Comparison of ENCODE assay signal across 12 mouse cellular contexts in genomic region chr10:79502830-79503644, GRCm38 (mm10). TPM values are rescaled to one million over a fixed set of nuclear protein-coding genes. Genes with fewer than 3 reads are reported as not detected.
DNase-seq lines count a peak whose midpoint lies in the region; ATAC-seq and TF ChIP-seq lines count a peak whose summit lies in the region.
"Had no signal": no experiment of that assay in that cellular context is flagged by ENCODE, and none has a peak within 500 bp of the region (broad histone marks: within the 10 kb centered on the region; RNA-seq: fewer than 3 reads in every experiment).

No protein-coding gene starts in this region.

- H3K9ac ChIP-seq in forebrain, embryonic 14.5 days (ENCODE audit: low read length): no peak overlapping the region
- H3K9ac ChIP-seq in forebrain, embryonic 15.5 days (replicated peaks): no peak overlapping the region
- H3K9ac ChIP-seq in lung, postnatal 0 days (replicated peaks; ENCODE audit: low read depth): no peak overlapping the region

- H3K4me3 ChIP-seq in forebrain, embryonic 14.5 days (ENCODE audit: low read depth, low read length): no peak overlapping the region
- H3K4me3 ChIP-seq in forebrain, embryonic 15.5 days: no peak overlapping the region
- H3K4me3 ChIP-seq in lung, postnatal 0 days (ENCODE audit: low read depth, low read length): no peak overlapping the region

- peak; percentile 28 for TF ChIP-seq CTCF in lung, postnatal 0 days (IDR thresholded peaks at IDR 0.05)

- no peak overlapping the region for H3K27ac ChIP-seq in forebrain, embryonic 14.5 days (ENCODE audit: low read depth, low read length)
- no peak overlapping the region for H3K27ac ChIP-seq in forebrain, embryonic 15.5 days (replicated peaks)
- no peak overlapping the region for H3K27ac ChIP-seq in lung, postnatal 0 days (ENCODE audit: low read length)

- H3K36me3 ChIP-seq in forebrain, embryonic 14.5 days (ENCODE audit: control insufficient read depth, insufficient read depth, low read length): no peaks in the 10 kb centered on the region
- H3K36me3 ChIP-seq in forebrain, embryonic 15.5 days: no peaks in the 10 kb centered on the region
- H3K36me3 ChIP-seq in lung, postnatal 0 days (ENCODE audit: insufficient read depth, low read length): no peaks in the 10 kb centered on the region
- no peaks in the 10 kb centered on the region for H3K36me3 ChIP-seq in splenic B cell, adult 2 months (ENCODE audit: control insufficient read depth, insufficient read depth, low read length, poor library complexity, severe bottlenecking)

- no peak for TF ChIP-seq EP300 in lung, postnatal 0 days (IDR thresholded peaks at IDR 0.05)

- no peak for ATAC-seq in forebrain, embryonic 14.5 days
- no peak for ATAC-seq in forebrain, embryonic 15.5 days (replicated peaks)
- ATAC-seq in lung, postnatal 0 days: no peak

- DNase-seq in forebrain, embryonic 14.5 days (ENCODE audit: low spot score): peak; percentile 7
- no peak for DNase-seq in lung, postnatal 0 days (ENCODE audit: low spot score)
- DNase-seq in lung, postnatal 25 days (ENCODE audit: low spot score): no peak
- peak; percentile 8 for DNase-seq in embryo, embryonic 9.5 days (ENCODE audit: extremely low spot score)
- peak; percentile 47 for DNase-seq in splenic B cell, adult 2 months (ENCODE audit: low read depth, low spot score)
- DNase-seq in thymus, postnatal 14 days: no peak
- DNase-seq in heart, postnatal 4 days: no peak
- DNase-seq: adrenal gland, postnatal 25 days; cerebellum, postnatal 36 days; heart, postnatal 10 days had no signal

- H3K4me1 ChIP-seq in forebrain, embryonic 14.5 days (ENCODE audit: control insufficient read depth, insufficient read depth, low read length): no peaks in the 10 kb centered on the region
- no peaks in the 10 kb centered on the region for H3K4me1 ChIP-seq in forebrain, embryonic 15.5 days
- no peaks in the 10 kb centered on the region for H3K4me1 ChIP-seq in lung, postnatal 0 days (ENCODE audit: insufficient read depth, low read depth, low read length)

- no peaks in the 10 kb centered on the region for H3K27me3 ChIP-seq in forebrain, embryonic 14.5 days (replicated peaks; ENCODE audit: control insufficient read depth, insufficient read depth, low read length)
- H3K27me3 ChIP-seq in forebrain, embryonic 15.5 days: no peaks in the 10 kb centered on the region
- no peaks in the 10 kb centered on the region for H3K27me3 ChIP-seq in lung, postnatal 0 days (replicated peaks; ENCODE audit: insufficient read depth, low read length)
- H3K27me3 ChIP-seq in splenic B cell, adult 2 months (ENCODE audit: control insufficient read depth, insufficient read depth, low read length, poor library complexity, severe bottlenecking): no peaks in the 10 kb centered on the region

- no peaks in the 10 kb centered on the region for H3K9me3 ChIP-seq in forebrain, embryonic 14.5 days (replicated peaks; ENCODE audit: control insufficient read depth, low read length)
- H3K9me3 ChIP-seq in forebrain, embryonic 15.5 days: no peaks in the 10 kb centered on the region
- H3K9me3 ChIP-seq in lung, postnatal 0 days (ENCODE audit: low read length): no peaks in the 10 kb centered on the region

- no peak overlapping the region for H3K4me2 ChIP-seq in forebrain, embryonic 14.5 days (ENCODE audit: low read length)
- H3K4me2 ChIP-seq in forebrain, embryonic 15.5 days (replicated peaks): no peak overlapping the region
- no peak overlapping the region for H3K4me2 ChIP-seq in lung, postnatal 0 days (replicated peaks; ENCODE audit: low read depth, low read length)

- WGBS in forebrain, embryonic 14.5 days: 68% methylated on average over 6 of the region's 6 CpGs
- WGBS in forebrain, embryonic 15.5 days: 70% methylated on average over 6 of the region's 6 CpGs
- WGBS in lung, postnatal 0 days: 57% methylated on average over 6 of the region's 6 CpGs

RNA-seq across cellular contexts. Expression of gene Plpp2, which starts 30.6 kb away (rescaled TPM):
- 9.4 and 12.5 TPM in 2 replicates for polyA plus RNA-seq in forebrain, embryonic 14.5 days (2014; fragmentation: Nextera tagmentation; extraction: Ambion mirVana)
- 8.8 and 10.7 TPM in 2 replicates for polyA plus RNA-seq in forebrain, embryonic 15.5 days (2015; fragmentation: Nextera tagmentation; extraction: Ambion mirVana)
- 27.6 and 32.1 TPM in 2 replicates for polyA plus RNA-seq in lung, postnatal 0 days (2015; fragmentation: Nextera tagmentation; extraction: Ambion mirVana)
- 1 to 10 TPM; 5.7 to 6.0 TPM for total RNA-seq in heart, postnatal 4 days (2021)

RNA-seq across cellular contexts. Expression of gene Vmn2r83, which starts 34.5 kb away (rescaled TPM):
- not detected in 2 replicates for polyA plus RNA-seq in forebrain, embryonic 14.5 days (2014; fragmentation: Nextera tagmentation; extraction: Ambion mirVana)
- not detected in 2 replicates for polyA plus RNA-seq in forebrain, embryonic 15.5 days (2015; fragmentation: Nextera tagmentation; extraction: Ambion mirVana)
- not detected in 2 replicates for polyA plus RNA-seq in lung, postnatal 0 days (2015; fragmentation: Nextera tagmentation; extraction: Ambion mirVana)
- total RNA-seq in heart, postnatal 4 days (2021): not detected
- total RNA-seq: adrenal gland, postnatal 25 days; heart, postnatal 10 days; left cerebral cortex, postnatal 14 days had no signal

RNA-seq across cellular contexts. Expression of gene Mier2, which starts 52.0 kb away (rescaled TPM):
- polyA plus RNA-seq in forebrain, embryonic 14.5 days (2014; fragmentation: Nextera tagmentation; extraction: Ambion mirVana): 35.3 and 43.7 TPM in 2 replicates
- 60.1 and 61.7 TPM in 2 replicates for polyA plus RNA-seq in forebrain, embryonic 15.5 days (2015; fragmentation: Nextera tagmentation; extraction: Ambion mirVana)
- polyA plus RNA-seq in lung, postnatal 0 days (2015; fragmentation: Nextera tagmentation; extraction: Ambion mirVana): 20.5 and 21.5 TPM in 2 replicates
- total RNA-seq in heart, postnatal 4 days (2021): 10 to 100 TPM; 19.7 to 21.9 TPM

Comparison
In these comparisons a context has a peak if more than half of its experiments do, and no peak if none do; other contexts are left out.
1. DNase-seq: peak in forebrain, embryonic 14.5 days (single experiment), embryo, embryonic 9.5 days (single experiment) and splenic B cell, adult 2 months (single experiment); none in lung, postnatal 0 days (single experiment), lung, postnatal 25 days (single experiment), thymus, postnatal 14 days (single experiment) and heart, postnatal 4 days (single experiment).